Mouse (Mus musculus): ENCODE results near the gene Rpl27. TPM values are rescaled to one million over a fixed set of nuclear protein-coding genes. Genes with fewer than 3 reads are reported as not detected.

The Rpl27 gene
- polyA plus RNA-seq, 1 experiment from 2014 or later = 301 TPM

DNA sequence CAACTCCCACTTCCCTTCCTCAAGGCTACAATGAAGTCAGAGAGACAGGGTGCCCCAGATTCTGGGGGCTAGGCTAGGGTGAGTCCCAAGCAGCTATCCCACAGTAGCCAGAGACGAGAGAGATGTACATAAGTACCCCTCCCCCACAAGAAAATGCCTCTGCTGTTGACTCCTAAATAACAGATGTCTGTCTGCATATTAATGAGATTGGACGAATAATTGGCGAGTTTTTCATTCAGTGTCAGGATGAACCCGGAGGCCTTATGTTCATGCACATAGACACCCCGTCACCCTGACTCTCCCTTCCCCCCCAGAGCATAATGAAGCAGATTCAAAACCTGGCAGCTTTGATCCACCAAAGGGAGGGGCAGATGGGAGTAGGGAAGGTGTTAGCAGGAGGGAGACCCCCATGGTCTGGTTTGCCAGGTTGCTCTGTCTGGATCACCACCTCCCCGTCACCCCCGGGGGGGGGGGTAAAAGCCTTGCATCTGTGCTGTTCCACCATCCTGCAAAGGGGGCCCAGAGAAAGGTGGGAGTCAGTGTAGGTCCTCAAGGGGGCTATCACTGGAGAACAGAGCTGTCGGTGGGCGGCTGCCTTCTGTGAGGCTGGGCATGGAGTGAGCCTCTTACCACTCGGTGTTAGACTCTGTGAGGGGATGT, 35.6 kb downstream of the Rpl27 start:
- no peak overlapping the region; the same call in 1 of the 2 replicates for H3K9ac ChIP-seq (replicated peaks; ENCODE audit: low read length)
- H3K4me3 ChIP-seq (replicated peaks; ENCODE audit: low read depth, low read length) = no peak overlapping the region
- no peaks in the 10 kb centered on the region for H3K36me3 ChIP-seq (ENCODE audit: control insufficient read depth, insufficient read depth, low read length)
- peak overlapping the region; percentile 93 for H3K27ac ChIP-seq (replicated peaks; ENCODE audit: low read depth, low read length)
- ATAC-seq (ENCODE audit: low FRiP score, low TSS enrichment) (peak; percentile 78), DNase-seq (peak; percentile 83)
- peaks cover 17% of the 10 kb centered on the region for H3K4me1 ChIP-seq (ENCODE audit: control insufficient read depth, insufficient read depth, low read length)
- H3K4me2 ChIP-seq (ENCODE audit: low read length) = peak overlapping the region; percentile 20; the same call in 1 of the 2 replicates
- no peaks in the 10 kb centered on the region for H3K27me3 ChIP-seq (ENCODE audit: control insufficient read depth, insufficient read depth, low read length)
- 7% methylated on average over 10 of the region's 10 CpGs for WGBS
- no peaks in the 10 kb centered on the region for H3K9me3 ChIP-seq (ENCODE audit: control insufficient read depth, low read length)

DNA sequence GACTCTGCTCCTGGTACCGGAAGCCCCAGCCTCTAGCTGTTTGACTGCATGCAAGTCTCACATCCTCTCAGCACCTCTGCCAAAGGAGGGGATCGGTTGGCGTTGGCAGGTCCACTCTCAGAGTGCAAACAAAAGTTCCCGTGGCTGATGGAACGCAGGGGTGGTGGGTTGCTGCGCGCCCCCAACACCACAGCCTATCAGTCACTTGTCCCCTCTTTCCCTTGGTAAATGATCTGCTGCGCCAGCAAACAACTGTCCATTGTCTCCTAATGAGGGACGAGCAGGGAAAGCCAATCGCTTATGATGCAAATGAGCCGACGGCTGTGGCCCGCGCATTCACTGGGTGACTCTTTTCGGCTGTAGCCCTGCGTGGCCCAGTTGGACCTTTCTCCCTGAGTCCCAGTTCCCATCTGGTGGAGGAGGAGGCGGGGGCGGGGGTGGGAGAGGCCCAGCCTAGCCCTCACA, 37.1 kb downstream of the Rpl27 start:
- ATAC-seq (ENCODE audit: low FRiP score, low TSS enrichment) = peak; percentile 32; the same call in 1 of the 2 replicates
- peak overlapping the region; percentile 27 for H3K9ac ChIP-seq (replicated peaks; ENCODE audit: low read length)

DNA sequence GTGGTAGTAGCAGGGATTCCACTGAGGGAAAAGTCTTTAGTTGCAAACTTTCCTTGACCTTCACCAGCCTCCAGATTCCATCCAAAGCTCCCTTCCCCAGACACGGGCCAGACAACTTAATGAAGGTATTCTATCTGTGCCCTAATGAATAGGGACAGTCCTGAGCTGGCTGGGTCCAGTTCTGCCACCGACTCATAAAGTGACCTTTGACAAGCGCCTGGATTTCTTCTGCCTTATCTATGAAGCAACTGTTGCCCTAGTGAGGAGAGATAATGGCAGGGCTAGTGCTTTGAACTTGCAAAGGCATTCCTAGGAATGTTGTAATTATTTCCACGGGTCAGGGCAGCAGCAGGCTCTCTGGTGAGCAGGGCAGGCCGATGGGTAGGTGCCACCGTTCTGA, 38.8 kb downstream of the Rpl27 start:
- no peaks in the 10 kb centered on the region for H3K27me3 ChIP-seq (ENCODE audit: control insufficient read depth, insufficient read depth, low read length)
- H3K9ac ChIP-seq (replicated peaks; ENCODE audit: low read length) = no peak overlapping the region
- no peak overlapping the region for H3K4me3 ChIP-seq (replicated peaks; ENCODE audit: low read depth, low read length)
- no peaks in the 10 kb centered on the region for H3K36me3 ChIP-seq (ENCODE audit: control insufficient read depth, insufficient read depth, low read length)
- 0 out of 2 replicates have a peak overlapping the region, but pooled peaks have one; percentile 13 for H3K27ac ChIP-seq (replicated peaks; ENCODE audit: low read depth, low read length)
- no peaks in the 10 kb centered on the region for H3K9me3 ChIP-seq (ENCODE audit: control insufficient read depth, low read length)
- DNase-seq = no peak
- peaks cover 26% of the 10 kb centered on the region for H3K4me1 ChIP-seq (ENCODE audit: control insufficient read depth, insufficient read depth, low read length)
- no peak for ATAC-seq (ENCODE audit: low FRiP score, low TSS enrichment)
- no peak overlapping the region for H3K4me2 ChIP-seq (ENCODE audit: low read length)
- 74% methylated on average over 6 of the region's 6 CpGs for WGBS

More for the DNA sequence above, 37.1 kb downstream of the Rpl27 start:
- H3K27me3 ChIP-seq (ENCODE audit: control insufficient read depth, insufficient read depth, low read length) = no peaks in the 10 kb centered on the region
- 0 out of 2 replicates have a peak overlapping the region, but pooled peaks have one; percentile 2 for H3K4me3 ChIP-seq (replicated peaks; ENCODE audit: low read depth, low read length)
- DNase-seq = peak; percentile 72
- H3K27ac ChIP-seq (replicated peaks; ENCODE audit: low read depth, low read length) = peak overlapping the region; percentile 93
- H3K4me1 ChIP-seq (ENCODE audit: control insufficient read depth, insufficient read depth, low read length) = peaks cover 23% of the 10 kb centered on the region
- 3% methylated on average over 18 of the region's 18 CpGs for WGBS
- H3K4me2 ChIP-seq (ENCODE audit: low read length) = peak overlapping the region; percentile 39
- H3K9me3 ChIP-seq (ENCODE audit: control insufficient read depth, low read length) = no peaks in the 10 kb centered on the region
- H3K36me3 ChIP-seq (ENCODE audit: control insufficient read depth, insufficient read depth, low read length) = no peaks in the 10 kb centered on the region

DNA sequence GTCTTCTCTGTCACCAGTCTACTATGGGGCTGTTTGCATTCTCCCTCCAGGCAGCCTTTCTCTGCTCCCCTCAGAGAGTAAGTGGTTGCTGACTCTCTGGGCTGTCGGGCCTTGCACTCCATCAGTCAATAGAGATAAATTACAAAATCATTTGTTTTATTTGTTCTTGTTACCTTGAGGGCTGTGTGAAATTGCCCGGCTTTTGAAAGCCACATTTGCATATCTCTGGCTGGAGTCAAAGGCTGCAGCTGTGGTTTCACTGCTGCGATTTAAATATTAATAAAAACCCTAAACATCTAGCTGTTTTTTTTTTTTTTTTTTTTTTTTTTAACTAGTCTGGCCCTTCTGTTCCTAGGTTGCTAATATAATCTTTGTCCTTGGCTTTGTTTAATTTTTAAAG, 41.7 kb downstream of the Rpl27 start:
- Histone ChIP-seq H3K9me3 (ENCODE audit: control insufficient read depth, low read length) (no peaks in the 10 kb centered on the region), H3K27ac (replicated peaks; ENCODE audit: low read depth, low read length) (peak overlapping the region; percentile 77), H3K27me3 (ENCODE audit: control insufficient read depth, insufficient read depth, low read length) (no peaks in the 10 kb centered on the region), H3K9ac (replicated peaks; ENCODE audit: low read length) (no peak overlapping the region), H3K4me1 (ENCODE audit: control insufficient read depth, insufficient read depth, low read length) (peaks cover 20% of the 10 kb centered on the region), H3K36me3 (ENCODE audit: control insufficient read depth, insufficient read depth, low read length) (no peaks in the 10 kb centered on the region), H3K4me3 (replicated peaks; ENCODE audit: low read depth, low read length) (no peak overlapping the region), H3K4me2 (ENCODE audit: low read length) (no peak overlapping the region)
- 7% methylated on average over 3 of the region's 3 CpGs for WGBS
- peak; percentile 44 for DNase-seq
- no peak for ATAC-seq (ENCODE audit: low FRiP score, low TSS enrichment)

DNA sequence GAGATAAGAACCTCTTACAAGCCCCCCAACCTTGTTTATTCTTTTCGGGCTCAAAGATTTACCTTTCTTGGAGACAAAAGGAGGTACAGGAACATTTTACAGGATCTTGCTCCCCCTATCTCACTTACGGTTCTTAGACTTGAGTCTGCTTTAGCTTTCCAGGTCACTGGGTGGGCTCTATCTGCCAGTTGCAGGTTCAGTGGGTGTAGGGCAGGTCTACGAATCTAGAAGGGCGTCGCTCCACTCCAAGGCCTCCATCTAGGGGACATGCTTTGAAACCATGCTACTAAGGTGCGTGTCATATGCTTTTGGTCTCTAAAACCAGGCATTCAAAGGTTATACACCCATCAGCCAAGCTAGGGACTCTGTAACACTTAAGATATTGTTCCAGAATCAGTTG, 42.1 kb downstream of the Rpl27 start:
- no peaks in the 10 kb centered on the region for H3K9me3 ChIP-seq (ENCODE audit: control insufficient read depth, low read length)
- H3K27ac ChIP-seq (replicated peaks; ENCODE audit: low read depth, low read length) = peak overlapping the region; percentile 77
- DNase-seq (no peak), ATAC-seq (ENCODE audit: low FRiP score, low TSS enrichment) (no peak)
- H3K4me2 ChIP-seq (ENCODE audit: low read length) = no peak overlapping the region
- H3K27me3 ChIP-seq (ENCODE audit: control insufficient read depth, insufficient read depth, low read length) = no peaks in the 10 kb centered on the region
- 70% methylated on average over 6 of the region's 6 CpGs for WGBS
- H3K9ac ChIP-seq (replicated peaks; ENCODE audit: low read length) = no peak overlapping the region
- H3K4me3 ChIP-seq (replicated peaks; ENCODE audit: low read depth, low read length) = no peak overlapping the region
- peaks cover 20% of the 10 kb centered on the region for H3K4me1 ChIP-seq (ENCODE audit: control insufficient read depth, insufficient read depth, low read length)
- H3K36me3 ChIP-seq (ENCODE audit: control insufficient read depth, insufficient read depth, low read length) = no peaks in the 10 kb centered on the region

DNA sequence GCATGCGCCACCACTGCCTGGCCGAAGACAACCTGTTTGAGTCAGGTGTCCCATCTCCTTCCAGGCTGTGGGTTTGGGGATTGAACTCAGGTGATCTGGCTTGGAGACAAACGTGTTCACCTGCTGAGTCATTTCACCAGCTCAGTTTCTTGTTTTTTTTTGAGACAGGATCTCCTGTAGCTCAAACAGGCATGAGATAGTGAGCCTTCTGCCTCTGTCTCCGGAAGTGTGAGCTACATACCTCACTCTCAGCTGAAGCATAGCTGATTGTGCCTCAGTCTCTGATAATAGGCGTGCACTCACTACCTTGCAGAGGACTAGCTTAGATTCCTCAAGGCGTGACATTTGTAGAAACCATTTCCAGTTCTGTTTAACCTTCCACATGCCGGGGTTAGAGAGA, 42.7 kb downstream of the Rpl27 start:
- ATAC-seq (ENCODE audit: low FRiP score, low TSS enrichment) (no peak), DNase-seq (no peak)
- H3K27me3 ChIP-seq (ENCODE audit: control insufficient read depth, insufficient read depth, low read length) = no peaks in the 10 kb centered on the region
- no peak overlapping the region for H3K4me3 ChIP-seq (replicated peaks; ENCODE audit: low read depth, low read length)
- no peaks in the 10 kb centered on the region for H3K9me3 ChIP-seq (ENCODE audit: control insufficient read depth, low read length)
- H3K9ac ChIP-seq (replicated peaks; ENCODE audit: low read length) = no peak overlapping the region
- no peak overlapping the region for H3K4me2 ChIP-seq (ENCODE audit: low read length)
- WGBS = 89% methylated on average over 7 of the region's 7 CpGs
- H3K27ac ChIP-seq (replicated peaks; ENCODE audit: low read depth, low read length) = peak overlapping the region; percentile 77
- peaks cover 14% of the 10 kb centered on the region for H3K4me1 ChIP-seq (ENCODE audit: control insufficient read depth, insufficient read depth, low read length)
- H3K36me3 ChIP-seq (ENCODE audit: control insufficient read depth, insufficient read depth, low read length) = no peaks in the 10 kb centered on the region

DNA sequence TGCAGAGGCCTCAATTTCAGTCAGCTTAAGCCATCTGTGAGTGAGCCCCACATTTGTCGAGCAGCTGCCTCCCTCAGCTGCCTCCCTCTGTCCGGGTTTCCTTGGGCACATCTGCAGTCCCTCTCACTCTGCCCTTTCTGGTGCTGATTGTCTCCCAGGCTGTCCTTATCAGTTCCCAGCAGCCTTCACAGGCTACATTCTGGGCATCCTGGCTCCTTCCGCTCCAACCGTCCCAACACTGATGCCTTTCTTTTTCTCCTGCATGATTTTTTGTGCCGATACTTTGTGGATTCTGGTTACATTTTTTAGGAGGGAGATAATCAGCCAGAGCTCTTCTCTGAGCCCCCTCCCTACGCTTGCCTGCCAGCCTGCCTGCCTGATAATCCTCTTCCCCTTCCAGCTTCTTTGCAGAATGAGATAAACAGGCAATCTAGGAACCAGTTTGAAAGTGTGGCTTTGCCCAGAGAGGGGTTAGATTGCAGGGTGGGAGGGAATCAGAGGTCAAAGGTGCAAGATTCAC, 43.5 kb downstream of the Rpl27 start:
- DNase-seq (peak; percentile 36), ATAC-seq (ENCODE audit: low FRiP score, low TSS enrichment) (no peak)
- Histone ChIP-seq H3K4me2 (ENCODE audit: low read length) (no peak overlapping the region), H3K4me1 (ENCODE audit: control insufficient read depth, insufficient read depth, low read length) (peaks cover 11% of the 10 kb centered on the region), H3K27me3 (ENCODE audit: control insufficient read depth, insufficient read depth, low read length) (no peaks in the 10 kb centered on the region), H3K4me3 (replicated peaks; ENCODE audit: low read depth, low read length) (no peak overlapping the region), H3K27ac (replicated peaks; ENCODE audit: low read depth, low read length) (peak overlapping the region; percentile 69), H3K9me3 (ENCODE audit: control insufficient read depth, low read length) (no peaks in the 10 kb centered on the region), H3K36me3 (ENCODE audit: control insufficient read depth, insufficient read depth, low read length) (no peaks in the 10 kb centered on the region), H3K9ac (replicated peaks; ENCODE audit: low read length) (no peak overlapping the region)
- WGBS = 33% methylated on average over 6 of the region's 6 CpGs

DNA sequence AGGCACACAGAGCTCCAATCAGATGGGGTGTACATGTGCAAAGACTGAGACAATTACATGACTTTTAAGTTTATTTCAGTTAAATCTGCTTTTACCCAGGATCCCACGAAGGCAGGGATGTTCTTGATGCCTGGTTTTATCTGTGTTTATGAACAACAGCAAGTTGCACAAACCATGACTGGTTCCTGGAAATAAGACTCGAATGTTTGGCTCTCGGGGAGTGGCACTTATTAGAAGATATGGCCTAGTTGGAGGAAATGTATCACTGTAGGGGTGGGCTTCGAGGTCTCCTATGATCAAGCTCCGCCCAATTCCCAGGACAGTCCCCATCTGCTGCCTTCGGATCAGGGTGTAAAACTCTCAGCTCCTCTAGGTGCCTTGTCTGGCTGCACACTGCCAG, 44.0 kb downstream of the Rpl27 start:
- Histone ChIP-seq H3K4me3 (replicated peaks; ENCODE audit: low read depth, low read length) (no peak overlapping the region), H3K27ac (replicated peaks; ENCODE audit: low read depth, low read length) (0 out of 2 replicates have a peak overlapping the region, but pooled peaks have one; percentile 69), H3K27me3 (ENCODE audit: control insufficient read depth, insufficient read depth, low read length) (no peaks in the 10 kb centered on the region), H3K36me3 (ENCODE audit: control insufficient read depth, insufficient read depth, low read length) (no peaks in the 10 kb centered on the region), H3K9me3 (ENCODE audit: control insufficient read depth, low read length) (no peaks in the 10 kb centered on the region), H3K4me1 (ENCODE audit: control insufficient read depth, insufficient read depth, low read length) (peaks cover 11% of the 10 kb centered on the region), H3K9ac (replicated peaks; ENCODE audit: low read length) (no peak overlapping the region), H3K4me2 (ENCODE audit: low read length) (no peak overlapping the region)
- whole genome bisulfite sequencing = 76% methylated on average over 6 of the region's 6 CpGs
- ATAC-seq (ENCODE audit: low FRiP score, low TSS enrichment) (no peak), DNase-seq (no peak)

Data from midbrain, embryonic 14.5 days (tissue).